Mouse (Mus musculus) limb, embryonic 11.5 days (tissue): ENCODE measurements at regions not wholly inside any gene's neighbourhood (a gene's known extent, or its start where the extent isn't known, plus 50 kb on each side); places are given as distances from the start of the nearest gene placed in this dataset.
"Not testable (repeated sequence)": the region's sequence is repeated elsewhere in the genome, so short reads cannot be mapped to it uniquely, and the experiment has no call there.

Source experiments
- ATAC-seq: fragments of 200-750 bp; cut with Nextera tagmentation; 2 replicates; pipeline ENCODE4 v1.8.0; 2017; ENCODE audit warnings: low read depth; ENCODE audit not compliant: insufficient number of reproducible peaks, low FRiP score, low TSS enrichment
- DNase-seq: peaks from one replicate; pipeline ENCODE4 v3.0.0-alpha.2; 2015; ENCODE audit warnings: low spot score
- H3K27ac ChIP-seq: fragments of 300-500 bp; sonication (generic); replicated peaks from 2 replicates; pipeline ENCODE4 v1.5.1; 2014; ENCODE audit warnings: low read depth, mild to moderate bottlenecking, low read length
- H3K27me3 ChIP-seq: fragments of 300-500 bp; sonication (generic); 2 replicates; pipeline ENCODE4 v1.6.1; 2014; ENCODE audit warnings: mild to moderate bottlenecking, low read length, mixed read lengths; ENCODE audit not compliant: control insufficient read depth, insufficient read depth
- H3K36me3 ChIP-seq: fragments of 300-500 bp; sonication (generic); 2 replicates; pipeline ENCODE4 v1.6.1; 2014; ENCODE audit warnings: mild to moderate bottlenecking, low read length, moderate library complexity, mixed read lengths; ENCODE audit not compliant: control insufficient read depth, insufficient read depth
- H3K4me1 ChIP-seq: fragments of 300-500 bp; sonication (generic); 2 replicates; pipeline ENCODE4 v1.6.1; 2014; ENCODE audit warnings: low read length, mixed read lengths; ENCODE audit not compliant: control insufficient read depth, insufficient read depth
- H3K4me2 ChIP-seq: fragments of 300-500 bp; sonication (generic); 2 replicates; pipeline ENCODE4 v1.6.1; 2014; ENCODE audit warnings: low read depth, mild to moderate bottlenecking, moderate library complexity; ENCODE audit not compliant: severe bottlenecking
- H3K4me3 ChIP-seq: fragments of 300-500 bp; sonication (generic); 2 replicates; pipeline ENCODE4 v1.5.1; 2014; ENCODE audit warnings: low read depth, low read length
- H3K9ac ChIP-seq: fragments of 300-500 bp; sonication (generic); 2 replicates; pipeline ENCODE4 v1.6.1; 2014; ENCODE audit warnings: mild to moderate bottlenecking, low read length
- H3K9me3 ChIP-seq: fragments of 300-500 bp; sonication (generic); 2 replicates; pipeline ENCODE4 v1.6.1; 2016; ENCODE audit warnings: low read length; ENCODE audit not compliant: control insufficient read depth
- WGBS: fragments of 180-500 bp; shearing (Covaris S2); extraction: QIAGEN DNeasy Blood & Tissue Kit; methylation state at CpG from one replicate; pipeline ENCODE4 v1.1.7; 2014; 5-methylcytosine and 5-hydroxymethylcytosine counted together

GRCm38 (mm10) chr14:102733718-102734117 lies 248.7 kb downstream of the Kctd12 start:
- not testable (repeated sequence) for H3K9me3 ChIP-seq, H3K4me1 ChIP-seq, DNase-seq, ATAC-seq, H3K4me3 ChIP-seq, H3K27ac ChIP-seq, H3K27me3 ChIP-seq, H3K9ac ChIP-seq, H3K4me2 ChIP-seq, H3K36me3 ChIP-seq
- 97% methylated on average over 4 of the region's 4 CpGs for WGBS

DNA sequence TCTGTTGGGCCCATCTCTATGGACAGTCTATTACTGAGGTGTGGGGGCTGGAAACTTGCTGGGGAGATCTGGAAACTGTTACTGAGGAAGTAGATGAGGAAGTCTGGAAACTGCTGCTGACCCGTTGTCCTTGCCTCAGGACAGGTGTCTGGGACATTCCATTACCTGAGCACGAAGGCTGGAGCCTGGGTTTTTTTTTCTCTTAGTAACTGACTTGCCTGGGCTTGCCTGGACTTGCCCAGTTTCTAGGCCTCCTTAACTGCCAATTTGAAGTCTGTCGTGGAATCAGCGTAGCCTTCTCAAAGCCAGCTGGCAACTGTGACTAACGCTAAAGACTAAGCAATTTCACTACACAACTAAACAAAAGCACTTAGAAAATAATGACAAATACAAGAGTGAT lies 250.7 kb downstream of the Kctd12 start:
- no peaks in the 10 kb centered on the region for H3K4me1 ChIP-seq
- 55% methylated on average over 5 of the region's 5 CpGs for WGBS
- DNase-seq (peak; percentile 28), ATAC-seq (no peak)
- no peak overlapping the region for H3K27ac ChIP-seq
- H3K9ac ChIP-seq, result no peak overlapping the region
- H3K9me3 ChIP-seq, result no peaks in the 10 kb centered on the region
- no peak overlapping the region for H3K4me3 ChIP-seq
- H3K36me3 ChIP-seq, result no peaks in the 10 kb centered on the region
- H3K27me3 ChIP-seq, result no peaks in the 10 kb centered on the region
- no peak overlapping the region for H3K4me2 ChIP-seq

DNA sequence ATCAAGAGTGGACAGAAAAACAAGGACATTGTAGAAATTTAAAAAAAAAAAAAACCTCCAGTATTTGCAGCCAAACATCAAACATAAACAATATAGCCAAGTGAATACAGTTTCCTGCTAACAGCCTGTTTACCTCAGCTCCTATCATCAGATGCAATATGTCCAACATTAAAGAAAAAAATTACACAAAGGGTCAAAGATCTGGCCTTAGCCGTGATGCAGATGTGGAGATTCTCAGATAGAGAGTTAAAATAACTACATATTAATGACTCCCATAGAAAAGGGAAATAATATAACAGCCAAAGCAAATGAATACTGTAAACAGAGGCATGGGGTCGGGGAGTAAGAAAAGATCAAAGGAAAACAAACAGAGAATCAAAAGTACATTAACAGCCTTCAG lies 259.8 kb downstream of the Kctd12 start:
- Histone ChIP-seq H3K27me3 (no peaks in the 10 kb centered on the region), H3K36me3 (no peaks in the 10 kb centered on the region), H3K4me2 (no peak overlapping the region), H3K9ac (no peak overlapping the region), H3K4me3 (no peak overlapping the region), H3K9me3 (no peaks in the 10 kb centered on the region), H3K27ac (no peak overlapping the region), H3K4me1 (no peaks in the 10 kb centered on the region)
- no peak for ATAC-seq
- DNase-seq, result no peak
- WGBS, result 50% methylated on average over 2 of the region's 2 CpGs

- Histone ChIP-seq H3K27ac (no peak overlapping the region), H3K4me1 (no peaks in the 10 kb centered on the region), H3K4me3 (no peak overlapping the region), H3K27me3 (no peaks in the 10 kb centered on the region), H3K9ac (no peak overlapping the region), H3K4me2 (no peak overlapping the region), H3K36me3 (no peaks in the 10 kb centered on the region), H3K9me3 (no peaks in the 10 kb centered on the region)
- ATAC-seq (no peak), DNase-seq (no peak)
- WGBS, result 74% methylated on average over 2 of the region's 2 CpGs
These were observed 263.9 kb downstream of the Kctd12 start for GRCm38 (mm10) chr14:102718558-102718957.

- 61% methylated on average over 1 of the region's 1 CpGs for WGBS
- no peaks in the 10 kb centered on the region for H3K9me3 ChIP-seq
- H3K4me3 ChIP-seq, result no peak overlapping the region
- no peak overlapping the region for H3K27ac ChIP-seq
- no peak for ATAC-seq
- no peaks in the 10 kb centered on the region for H3K4me1 ChIP-seq
- H3K9ac ChIP-seq, result no peak overlapping the region
- no peaks in the 10 kb centered on the region for H3K36me3 ChIP-seq
- no peak overlapping the region for H3K4me2 ChIP-seq
- no peaks in the 10 kb centered on the region for H3K27me3 ChIP-seq
- DNase-seq, result no peak
These were observed 269.8 kb downstream of the Kctd12 start for GRCm38 (mm10) chr14:102712600-102712999.

DNA sequence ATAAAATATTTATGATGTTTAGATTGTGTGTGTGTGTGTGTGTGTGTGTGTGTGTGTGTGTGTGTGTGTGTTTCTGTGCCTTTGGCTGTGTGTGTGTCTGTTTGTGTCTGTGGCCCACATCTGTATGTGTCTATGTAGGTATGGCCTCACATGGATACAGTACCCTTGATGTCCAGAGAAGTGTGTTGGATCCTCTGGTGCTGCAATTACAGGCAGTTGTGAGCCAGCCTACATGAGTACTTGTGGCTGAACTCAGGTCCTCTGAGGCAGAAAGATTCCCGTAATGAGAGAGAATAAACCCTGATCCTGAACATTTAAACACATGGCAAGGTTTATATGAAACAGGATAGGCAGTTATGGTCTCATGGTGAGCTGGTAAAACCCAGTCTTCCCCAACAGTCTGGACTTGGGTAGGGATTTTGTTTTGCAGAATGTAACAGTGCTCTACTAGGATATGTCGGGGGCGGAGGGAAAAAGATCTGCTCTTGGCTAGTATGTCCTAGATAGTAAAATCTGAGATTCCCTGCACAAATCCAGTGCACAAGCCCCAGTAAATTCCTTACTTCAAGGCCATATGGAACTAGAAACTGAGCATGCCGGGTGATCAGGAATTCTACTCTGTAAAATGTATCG lies 275.6 kb downstream of the Kctd12 start:
- Histone ChIP-seq H3K4me2 (no peak overlapping the region), H3K4me3 (no peak overlapping the region), H3K9me3 (no peaks in the 10 kb centered on the region), H3K27ac (no peak overlapping the region), H3K4me1 (no peaks in the 10 kb centered on the region), H3K27me3 (no peaks in the 10 kb centered on the region), H3K9ac (no peak overlapping the region), H3K36me3 (no peaks in the 10 kb centered on the region)
- DNase-seq (no peak), ATAC-seq (peak; percentile 17; the same call in 1 of the 2 replicates)
- WGBS, result 69% methylated on average over 5 of the region's 5 CpGs

DNA sequence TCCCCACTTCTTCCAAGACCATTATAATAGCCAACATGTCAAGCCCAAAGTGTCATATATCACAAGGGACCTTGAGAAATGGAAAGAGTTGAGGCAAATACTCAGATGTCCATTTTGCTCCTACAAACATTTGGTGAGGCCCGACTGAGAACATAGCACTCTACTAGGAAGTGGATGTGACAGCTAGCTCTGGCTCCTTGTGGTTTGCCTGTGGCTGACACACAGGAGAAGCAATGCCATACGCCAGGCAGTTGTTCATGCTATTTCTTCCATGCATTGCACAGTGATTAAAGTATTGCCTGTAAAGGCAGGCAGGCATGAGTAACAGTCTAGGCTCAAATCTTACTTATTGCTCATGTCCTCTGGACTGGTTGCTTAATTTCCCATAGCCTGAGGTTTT lies 281.3 kb downstream of the Kctd12 start:
- Histone ChIP-seq H3K9me3 (no peaks in the 10 kb centered on the region), H3K9ac (no peak overlapping the region), H3K27ac (no peak overlapping the region), H3K4me3 (no peak overlapping the region), H3K36me3 (no peaks in the 10 kb centered on the region), H3K27me3 (no peaks in the 10 kb centered on the region), H3K4me2 (no peak overlapping the region), H3K4me1 (no peaks in the 10 kb centered on the region)
- DNase-seq (peak; percentile 24), ATAC-seq (no peak)
- 40% methylated on average over 2 of the region's 2 CpGs for WGBS

DNA sequence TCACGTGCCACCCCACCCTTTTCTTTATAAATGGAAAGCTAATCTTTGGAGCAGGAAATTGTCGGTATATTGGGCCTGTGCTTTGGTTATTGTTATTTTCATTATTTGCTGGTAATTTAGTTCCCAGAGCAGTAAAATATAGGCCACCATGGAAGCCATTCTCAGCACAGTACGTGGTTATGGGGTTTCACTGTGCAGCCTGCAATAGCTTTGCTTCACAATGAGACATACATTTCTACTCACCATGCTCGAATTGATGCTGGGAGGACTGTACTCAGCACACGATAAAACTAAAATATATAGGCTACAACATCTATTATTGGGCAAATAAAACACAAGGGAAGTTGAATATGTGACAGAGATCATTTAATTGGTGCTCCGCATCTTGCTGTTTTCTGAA lies 282.0 kb downstream of the Kctd12 start:
- DNase-seq (no peak), ATAC-seq (peak; percentile 67; the same call in 1 of the 2 replicates)
- 35% methylated on average over 6 of the region's 6 CpGs for WGBS
- no peaks in the 10 kb centered on the region for H3K36me3 ChIP-seq
- no peaks in the 10 kb centered on the region for H3K4me1 ChIP-seq
- no peak overlapping the region for H3K27ac ChIP-seq
- H3K4me3 ChIP-seq, result no peak overlapping the region
- no peak overlapping the region for H3K4me2 ChIP-seq
- no peaks in the 10 kb centered on the region for H3K9me3 ChIP-seq
- H3K9ac ChIP-seq, result no peak overlapping the region
- no peaks in the 10 kb centered on the region for H3K27me3 ChIP-seq

DNA sequence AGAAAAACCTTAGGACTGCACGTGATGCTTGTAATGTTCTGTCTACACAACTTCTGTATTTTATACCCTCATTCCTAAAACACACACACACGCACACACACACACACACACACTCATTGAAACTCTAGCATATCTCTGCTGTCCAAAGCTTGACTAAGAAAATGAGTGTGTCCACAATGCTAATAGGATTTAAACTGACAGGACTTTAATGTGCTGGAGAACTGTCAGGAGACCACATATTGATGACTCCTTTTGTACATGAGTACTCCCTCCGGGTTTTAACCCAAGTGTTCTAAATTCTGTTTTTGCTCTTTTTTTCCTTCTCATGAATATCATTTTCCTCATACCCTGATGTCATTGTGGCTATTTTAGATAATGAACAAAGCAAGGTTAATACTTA lies 283.4 kb downstream of the Kctd12 start:
- ATAC-seq, result no peak
- H3K9ac ChIP-seq, result no peak overlapping the region
- H3K9me3 ChIP-seq, result no peaks in the 10 kb centered on the region
- WGBS, result 87% methylated on average over 3 of the region's 3 CpGs
- H3K4me3 ChIP-seq, result no peak overlapping the region
- H3K27ac ChIP-seq, result no peak overlapping the region
- H3K27me3 ChIP-seq, result no peaks in the 10 kb centered on the region
- no peak for DNase-seq
- no peak overlapping the region for H3K4me2 ChIP-seq
- no peaks in the 10 kb centered on the region for H3K4me1 ChIP-seq
- no peaks in the 10 kb centered on the region for H3K36me3 ChIP-seq
